Mouse (Mus musculus): ENCODE results near the gene Kif7. TPM values are rescaled to one million over a fixed set of nuclear protein-coding genes. Genes with fewer than 3 reads are reported as not detected.

Kif7 gene
- 4.2 and 4.4 TPM in 2 replicates for polyA plus RNA-seq (2014; fragmentation: Nextera tagmentation; extraction: Ambion mirVana)

DNA sequence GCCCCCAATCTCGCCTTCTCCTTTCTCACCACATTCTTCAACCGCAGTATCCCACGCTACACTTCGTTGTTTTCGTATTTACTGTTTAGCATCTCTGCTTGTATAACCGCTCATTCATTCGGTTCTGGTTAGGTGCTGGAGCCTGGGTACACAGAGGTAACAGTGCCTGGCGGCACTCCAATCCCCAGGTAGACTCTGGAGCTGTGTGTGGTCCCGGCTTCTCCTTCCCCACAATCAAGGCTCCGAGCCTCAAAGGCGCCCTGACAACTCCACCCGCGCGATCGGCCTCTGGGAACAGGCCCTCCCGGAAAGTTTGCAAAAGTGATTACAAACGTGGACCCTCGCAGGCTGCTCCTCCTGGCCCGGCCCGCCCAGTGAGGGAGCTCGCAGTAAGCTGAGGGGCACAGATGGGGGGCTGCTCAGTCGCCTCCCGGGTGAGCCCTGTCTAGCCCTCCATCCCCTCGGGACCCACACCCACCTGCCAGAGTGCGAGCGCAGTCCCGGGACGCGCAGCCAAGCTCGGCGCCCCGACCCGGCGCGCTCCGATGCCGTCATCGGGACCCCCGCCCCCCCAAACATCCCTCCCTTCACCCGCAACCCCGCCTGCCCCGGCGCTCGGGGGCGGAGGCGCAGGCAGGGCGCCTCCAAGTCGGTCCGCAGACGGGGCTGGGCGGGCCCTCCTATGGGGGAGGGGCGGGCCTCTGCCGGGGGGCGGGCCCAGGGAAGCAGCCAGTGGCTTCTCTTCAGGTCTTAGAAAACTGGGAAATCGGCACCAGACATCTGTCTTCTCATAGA is at the start of gene Kif7:
Gene Kif7 (minus strand): TSS at position 534 of the 795 bp plus-strand sequence.
- H3K27ac ChIP-seq (ENCODE audit: low read length) = no peak within 1 kb of the TSS
- H3K27me3 ChIP-seq (ENCODE audit: control insufficient read depth, insufficient read depth, low read length) = no peaks in the 10 kb centered on the region
- peak within 1 kb of the TSS; percentile 72 for H3K4me3 ChIP-seq (ENCODE audit: low read depth, low read length)
- peak within 1 kb of the TSS; percentile 80 for H3K9ac ChIP-seq (replicated peaks; ENCODE audit: low read depth, low read length)
- no peaks in the 10 kb centered on the region for H3K9me3 ChIP-seq (ENCODE audit: control insufficient read depth, low read depth, low read length)
- H3K36me3 ChIP-seq (ENCODE audit: control insufficient read depth, insufficient read depth, low read length) = no peaks in the 10 kb centered on the region
- peak within 1 kb of the TSS; percentile 72 for H3K4me2 ChIP-seq (replicated peaks; ENCODE audit: low read depth, low read length)
- peaks cover 7% of the 10 kb centered on the region; the same call in 1 of the 2 replicates for H3K4me1 ChIP-seq (ENCODE audit: control insufficient read depth, insufficient read depth, low read length)
- under 1% methylated on average over 55 of the region's 55 CpGs for WGBS
- peak; percentile 93 for ATAC-seq (ENCODE audit: insufficient number of reproducible peaks, insufficient read depth, low FRiP score, low read depth)

DNA sequence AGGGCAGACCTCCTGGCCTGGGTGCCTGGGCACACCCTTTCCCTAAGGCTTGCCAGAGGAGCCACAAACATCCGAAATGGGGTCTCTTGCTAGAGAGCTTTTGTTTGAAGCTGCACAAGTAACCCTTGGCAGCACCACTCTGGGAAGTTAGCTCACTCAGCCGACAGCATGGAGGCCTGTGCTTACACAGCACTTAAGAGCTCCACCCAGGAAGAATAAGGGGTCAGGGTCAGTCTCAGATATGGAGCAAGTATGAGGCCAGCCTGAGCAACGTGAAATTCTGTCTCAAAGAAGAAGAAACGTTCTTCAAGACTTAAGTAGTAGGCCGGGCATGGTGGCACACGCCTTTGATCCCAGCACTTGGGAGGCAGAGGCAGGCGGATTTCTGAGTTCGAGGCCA is 46.6 kb upstream of the Kif7 start:
- Histone ChIP-seq H3K4me2 (replicated peaks; ENCODE audit: low read depth, low read length) (no peak overlapping the region), H3K4me1 (ENCODE audit: control insufficient read depth, insufficient read depth, low read length) (no peaks in the 10 kb centered on the region), H3K4me3 (ENCODE audit: low read depth, low read length) (no peak overlapping the region), H3K27me3 (ENCODE audit: control insufficient read depth, insufficient read depth, low read length) (no peaks in the 10 kb centered on the region), H3K9ac (replicated peaks; ENCODE audit: low read depth, low read length) (no peak overlapping the region), H3K27ac (ENCODE audit: low read length) (no peak overlapping the region), H3K9me3 (ENCODE audit: control insufficient read depth, low read depth, low read length) (no peaks in the 10 kb centered on the region), H3K36me3 (ENCODE audit: control insufficient read depth, insufficient read depth, low read length) (no peaks in the 10 kb centered on the region)
- WGBS = 72% methylated on average over 8 of the region's 8 CpGs
- no peak for ATAC-seq (ENCODE audit: insufficient number of reproducible peaks, insufficient read depth, low FRiP score, low read depth)

DNA sequence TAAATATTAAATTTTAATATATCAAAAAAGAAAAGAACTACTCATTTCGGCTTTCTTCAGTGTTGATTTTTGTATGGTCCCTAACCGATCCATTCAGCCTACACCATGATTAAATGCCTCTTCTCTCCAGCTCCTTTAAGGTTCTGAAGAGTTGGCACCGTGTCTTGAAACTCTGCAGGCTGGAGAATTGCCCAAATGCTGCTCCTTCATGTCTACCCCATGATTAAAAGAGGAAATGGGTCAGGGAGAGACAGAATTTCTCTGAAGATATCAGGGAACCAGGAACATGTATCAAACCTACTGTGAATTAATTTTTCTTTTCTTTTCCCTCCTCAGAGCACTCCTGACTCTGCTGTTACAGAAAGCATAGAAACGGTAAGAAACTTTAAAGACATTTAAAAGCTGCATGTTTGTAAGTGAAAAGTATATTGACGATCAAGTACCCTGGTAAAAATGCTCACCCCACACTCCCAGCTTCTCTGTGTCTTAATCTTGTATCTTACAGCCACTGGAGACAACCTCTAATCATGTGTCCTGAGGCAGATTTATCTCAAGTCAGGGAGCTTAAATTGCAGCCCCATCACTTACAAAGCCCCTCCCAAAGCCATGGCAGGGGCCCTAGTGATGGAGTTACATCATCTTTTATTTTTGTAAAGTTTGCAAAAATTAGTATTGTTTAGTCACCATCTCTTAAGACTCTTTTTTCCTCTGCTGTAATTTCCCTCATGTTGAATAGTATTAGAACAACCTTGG is 45.8 kb upstream of the Kif7 start:
- ATAC-seq (ENCODE audit: insufficient number of reproducible peaks, insufficient read depth, low FRiP score, low read depth) = no peak
- H3K4me3 ChIP-seq (ENCODE audit: low read depth, low read length) = no peak overlapping the region
- H3K27me3 ChIP-seq (ENCODE audit: control insufficient read depth, insufficient read depth, low read length) = no peaks in the 10 kb centered on the region
- H3K27ac ChIP-seq (ENCODE audit: low read length) = no peak overlapping the region
- WGBS = 77% methylated on average over 5 of the region's 5 CpGs
- H3K4me2 ChIP-seq (replicated peaks; ENCODE audit: low read depth, low read length) = no peak overlapping the region
- H3K4me1 ChIP-seq (ENCODE audit: control insufficient read depth, insufficient read depth, low read length) = no peaks in the 10 kb centered on the region
- no peaks in the 10 kb centered on the region for H3K9me3 ChIP-seq (ENCODE audit: control insufficient read depth, low read depth, low read length)
- H3K36me3 ChIP-seq (ENCODE audit: control insufficient read depth, insufficient read depth, low read length) = no peaks in the 10 kb centered on the region
- H3K9ac ChIP-seq (replicated peaks; ENCODE audit: low read depth, low read length) = no peak overlapping the region

DNA sequence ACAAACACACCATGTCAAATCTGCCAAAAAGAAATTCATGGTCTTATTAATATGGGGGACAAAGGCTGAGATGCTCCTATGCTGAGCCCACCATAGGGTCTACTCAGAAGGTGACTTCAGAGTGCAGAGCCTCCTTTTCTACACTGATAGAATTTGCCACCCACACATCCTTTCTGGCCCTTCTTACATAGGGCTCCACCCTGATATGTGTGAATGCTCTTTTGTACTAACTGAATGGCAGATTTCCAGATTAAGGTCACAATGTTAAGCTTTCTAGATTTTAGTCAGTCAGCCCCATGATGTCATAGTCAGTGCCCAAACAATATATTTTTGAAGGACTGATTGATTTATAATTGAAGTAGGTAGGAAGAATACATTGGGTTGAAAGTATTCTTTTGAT is 44.2 kb upstream of the Kif7 start:
- Histone ChIP-seq H3K27ac (ENCODE audit: low read length) (no peak overlapping the region), H3K4me3 (ENCODE audit: low read depth, low read length) (no peak overlapping the region), H3K4me1 (ENCODE audit: control insufficient read depth, insufficient read depth, low read length) (no peaks in the 10 kb centered on the region), H3K9me3 (ENCODE audit: control insufficient read depth, low read depth, low read length) (no peaks in the 10 kb centered on the region), H3K4me2 (replicated peaks; ENCODE audit: low read depth, low read length) (no peak overlapping the region), H3K9ac (replicated peaks; ENCODE audit: low read depth, low read length) (no peak overlapping the region), H3K27me3 (ENCODE audit: control insufficient read depth, insufficient read depth, low read length) (no peaks in the 10 kb centered on the region), H3K36me3 (ENCODE audit: control insufficient read depth, insufficient read depth, low read length) (no peaks in the 10 kb centered on the region)
- no peak for ATAC-seq (ENCODE audit: insufficient number of reproducible peaks, insufficient read depth, low FRiP score, low read depth)

DNA sequence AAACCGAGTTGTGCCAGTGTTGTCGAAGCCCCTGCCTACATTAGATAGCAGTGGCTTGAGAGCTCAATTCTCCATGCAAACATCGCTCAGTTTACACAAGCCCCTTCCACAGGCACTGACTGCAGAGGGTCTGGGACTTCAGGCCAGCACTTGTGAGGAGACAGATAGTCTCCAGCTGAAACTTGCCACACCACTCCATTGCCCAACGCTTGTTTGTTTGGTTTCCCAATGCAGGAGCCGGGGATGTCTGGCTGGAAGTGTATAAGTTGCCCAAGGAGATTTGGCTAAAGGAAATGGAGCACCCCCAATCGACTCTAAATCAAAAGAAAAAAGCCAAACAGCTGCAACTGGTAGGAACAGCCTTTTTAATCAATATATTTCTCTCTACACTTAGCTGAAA is 42.7 kb upstream of the Kif7 start:
- WGBS = 49% methylated on average over 6 of the region's 6 CpGs
- ATAC-seq (ENCODE audit: insufficient number of reproducible peaks, insufficient read depth, low FRiP score, low read depth) = no peak

DNA sequence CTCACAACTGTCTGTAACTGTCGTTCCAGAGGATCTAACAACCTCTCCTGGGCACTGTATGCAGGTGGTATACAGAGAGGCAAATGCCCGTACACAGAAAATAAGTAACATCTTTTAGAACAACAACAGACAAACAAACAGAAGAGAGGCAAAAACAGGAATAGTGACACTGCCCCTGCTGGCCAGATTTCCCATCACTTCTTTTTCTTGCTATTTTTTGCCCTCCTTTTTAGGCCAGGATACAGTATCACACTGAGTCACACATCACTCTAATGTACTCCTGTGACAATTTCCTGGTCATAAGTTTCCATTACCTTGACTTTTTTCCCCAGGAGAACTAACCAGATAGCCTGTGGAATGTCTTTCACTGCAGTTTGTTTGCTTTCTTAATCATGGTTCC is 40.8 kb upstream of the Kif7 start:
- Histone ChIP-seq H3K27me3 (ENCODE audit: control insufficient read depth, insufficient read depth, low read length) (no peaks in the 10 kb centered on the region), H3K36me3 (ENCODE audit: control insufficient read depth, insufficient read depth, low read length) (no peaks in the 10 kb centered on the region), H3K9ac (replicated peaks; ENCODE audit: low read depth, low read length) (no peak overlapping the region), H3K4me3 (ENCODE audit: low read depth, low read length) (no peak overlapping the region), H3K4me2 (replicated peaks; ENCODE audit: low read depth, low read length) (no peak overlapping the region), H3K4me1 (ENCODE audit: control insufficient read depth, insufficient read depth, low read length) (no peaks in the 10 kb centered on the region), H3K27ac (ENCODE audit: low read length) (no peak overlapping the region), H3K9me3 (ENCODE audit: control insufficient read depth, low read depth, low read length) (no peaks in the 10 kb centered on the region)
- WGBS = 46% methylated on average over 2 of the region's 2 CpGs
- ATAC-seq (ENCODE audit: insufficient number of reproducible peaks, insufficient read depth, low FRiP score, low read depth) = no peak

More for the DNA sequence above, 42.7 kb upstream of the Kif7 start:
- Histone ChIP-seq H3K27ac (ENCODE audit: low read length) (no peak overlapping the region), H3K36me3 (ENCODE audit: control insufficient read depth, insufficient read depth, low read length) (no peaks in the 10 kb centered on the region), H3K27me3 (ENCODE audit: control insufficient read depth, insufficient read depth, low read length) (no peaks in the 10 kb centered on the region), H3K9me3 (ENCODE audit: control insufficient read depth, low read depth, low read length) (no peaks in the 10 kb centered on the region), H3K4me2 (replicated peaks; ENCODE audit: low read depth, low read length) (no peak overlapping the region), H3K4me1 (ENCODE audit: control insufficient read depth, insufficient read depth, low read length) (no peaks in the 10 kb centered on the region), H3K4me3 (ENCODE audit: low read depth, low read length) (no peak overlapping the region), H3K9ac (replicated peaks; ENCODE audit: low read depth, low read length) (no peak overlapping the region)

DNA sequence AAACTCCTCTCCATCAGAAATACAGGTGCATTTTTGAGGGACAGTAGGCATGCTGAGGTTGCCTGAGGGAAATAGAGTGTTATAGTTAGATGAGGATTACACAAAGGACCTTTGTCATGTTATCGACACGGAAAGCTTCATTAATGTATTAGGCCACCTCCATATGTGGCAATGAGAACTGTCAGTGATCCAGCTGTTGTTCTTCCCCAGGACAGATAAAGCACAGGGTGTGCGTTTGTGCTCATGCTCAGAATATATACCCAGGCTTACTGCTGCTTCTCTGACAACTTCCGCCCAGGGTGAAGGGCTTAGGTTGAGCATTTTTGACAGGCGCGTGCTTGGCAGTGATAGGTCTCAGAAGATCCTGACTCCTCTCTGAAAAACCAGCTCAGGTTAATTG is 34.0 kb upstream of the Kif7 start:
- 87% methylated on average over 6 of the region's 6 CpGs for WGBS
- H3K36me3 ChIP-seq (ENCODE audit: control insufficient read depth, insufficient read depth, low read length) = no peaks in the 10 kb centered on the region
- H3K27me3 ChIP-seq (ENCODE audit: control insufficient read depth, insufficient read depth, low read length) = no peaks in the 10 kb centered on the region
- H3K27ac ChIP-seq (ENCODE audit: low read length) = no peak overlapping the region
- H3K4me3 ChIP-seq (ENCODE audit: low read depth, low read length) = no peak overlapping the region
- no peak overlapping the region for H3K4me2 ChIP-seq (replicated peaks; ENCODE audit: low read depth, low read length)
- H3K9ac ChIP-seq (replicated peaks; ENCODE audit: low read depth, low read length) = no peak overlapping the region
- no peaks in the 10 kb centered on the region for H3K9me3 ChIP-seq (ENCODE audit: control insufficient read depth, low read depth, low read length)
- H3K4me1 ChIP-seq (ENCODE audit: control insufficient read depth, insufficient read depth, low read length) = no peaks in the 10 kb centered on the region
- no peak for ATAC-seq (ENCODE audit: insufficient number of reproducible peaks, insufficient read depth, low FRiP score, low read depth)

DNA sequence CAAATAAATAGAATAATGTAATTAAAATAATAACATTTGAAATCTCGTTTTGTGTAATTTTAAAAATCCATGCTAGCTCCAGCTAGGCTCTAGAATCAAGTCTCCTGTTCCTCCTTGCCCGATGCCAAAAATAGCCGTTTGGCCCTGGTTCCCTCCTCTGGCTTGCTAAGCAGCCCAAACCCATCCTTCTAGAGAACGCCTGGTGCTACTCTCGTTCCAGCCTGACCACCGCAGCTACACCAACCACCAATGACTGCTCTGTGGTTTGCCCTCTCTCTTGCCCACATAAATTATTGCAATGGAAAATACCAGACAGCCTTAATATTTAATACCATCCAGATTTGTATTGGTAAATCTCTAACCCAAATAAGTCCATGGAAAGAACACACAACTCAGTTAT is 32.1 kb upstream of the Kif7 start:
- no peaks in the 10 kb centered on the region for H3K27me3 ChIP-seq (ENCODE audit: control insufficient read depth, insufficient read depth, low read length)
- 77% methylated on average over 6 of the region's 6 CpGs for WGBS

More for the DNA sequence above, 32.1 kb upstream of the Kif7 start:
- Histone ChIP-seq H3K9ac (replicated peaks; ENCODE audit: low read depth, low read length) (no peak overlapping the region), H3K36me3 (ENCODE audit: control insufficient read depth, insufficient read depth, low read length) (no peaks in the 10 kb centered on the region), H3K4me2 (replicated peaks; ENCODE audit: low read depth, low read length) (no peak overlapping the region), H3K9me3 (ENCODE audit: control insufficient read depth, low read depth, low read length) (no peaks in the 10 kb centered on the region), H3K27ac (ENCODE audit: low read length) (no peak overlapping the region), H3K4me1 (ENCODE audit: control insufficient read depth, insufficient read depth, low read length) (0 out of 2 replicates have a peak, but pooled peaks cover 4% of the 10 kb centered on the region), H3K4me3 (ENCODE audit: low read depth, low read length) (no peak overlapping the region)
- ATAC-seq (ENCODE audit: insufficient number of reproducible peaks, insufficient read depth, low FRiP score, low read depth) = no peak

Measured in stomach, embryonic 14.5 days (tissue).